Mouse (Mus musculus) ES-E14 (cell line): Measurements from ENCODE around the gene Phlpp1. TPM values are rescaled to one million over a fixed set of nuclear protein-coding genes. Genes with fewer than 3 reads are reported as not detected.

ENCODE experiments used
- DNase-seq: peaks from one replicate; pipeline ENCODE4 v3.0.0-alpha.2; 2013; ENCODE audit warnings: low read depth, low spot score
- H3K27ac ChIP-seq: 2 replicates; pipeline ENCODE4 v1.5.1; 2012; ENCODE audit warnings: low read depth, mild to moderate bottlenecking, low read length, moderate library complexity, mixed read lengths; ENCODE audit not compliant: poor library complexity, insufficient read depth, severe bottlenecking
- H3K36me3 ChIP-seq: 2 replicates; pipeline ENCODE4 v1.6.1; 2012; ENCODE audit warnings: mild to moderate bottlenecking, low read length, moderate library complexity, mixed read lengths; ENCODE audit not compliant: control insufficient read depth, poor library complexity, insufficient read depth, severe bottlenecking
- H3K4me1 ChIP-seq, 2 experiments: fragments of 150-350 bp in 1 of 2; sonication (generic) in 1 of 2; 2 replicates each; pipeline ENCODE4 v1.6.1; 2012; ENCODE audit warnings: low read length in 2 of 2, mild to moderate bottlenecking in 1 of 2, mixed read lengths in 1 of 2; ENCODE audit not compliant: control insufficient read depth in 2 of 2, insufficient read depth in 2 of 2, poor library complexity in 1 of 2
- H3K4me3 ChIP-seq, 2 experiments: fragments of 150-350 bp in 1 of 2; sonication (generic) in 1 of 2; 2 replicates each; pipeline ENCODE4 v1.5.1; 2012; ENCODE audit warnings: low read length in 2 of 2, low read depth in 1 of 2, mild to moderate bottlenecking in 1 of 2, mixed read lengths in 1 of 2; ENCODE audit not compliant: insufficient read depth in 1 of 2, poor library complexity in 1 of 2, severe bottlenecking in 1 of 2
- H3K9ac ChIP-seq: 2 replicates; pipeline ENCODE4 v1.6.1; 2012; ENCODE audit warnings: low read depth, mild to moderate bottlenecking, low read length, mixed read lengths; ENCODE audit not compliant: poor library complexity, insufficient read depth, severe bottlenecking
- H3K9me3 ChIP-seq: fragments of 150-350 bp; sonication (generic); 2 replicates; pipeline ENCODE4 v1.6.1; 2012; ENCODE audit warnings: low read depth, mild to moderate bottlenecking, low read length; ENCODE audit not compliant: control insufficient read depth, insufficient read depth
- CHD2 ChIP-seq: IDR thresholded peaks from 2 replicates; pipeline ENCODE4 v1.6.1; 2014; ENCODE audit warnings: mild to moderate bottlenecking, low read depth, low read length, inconsistent platforms
- HCFC1 ChIP-seq: IDR thresholded peaks from 2 replicates; pipeline ENCODE4 v1.6.1; 2012; ENCODE audit warnings: low read length, inconsistent platforms, borderline replicate concordance; ENCODE audit not compliant: insufficient read depth
- MAFK ChIP-seq: IDR thresholded peaks from 2 replicates; pipeline ENCODE4 v1.6.1; 2014; ENCODE audit warnings: mild to moderate bottlenecking, low read depth, low read length, inconsistent platforms; ENCODE audit not compliant: insufficient read depth
- ZC3H11A ChIP-seq: IDR thresholded peaks from 2 replicates; pipeline ENCODE4 v1.6.1; 2012; ENCODE audit warnings: low read depth, mild to moderate bottlenecking, inconsistent platforms, low read length, borderline replicate concordance
- ZNF384 ChIP-seq: IDR thresholded peaks from 2 replicates; pipeline ENCODE4 v1.6.1; 2012; ENCODE audit warnings: low read depth, low read length, inconsistent platforms
- in situ Hi-C, 2 experiments: fragments of 600-800 bp; cut with MboI; formaldehyde crosslinking; loops; one replicate each; pipeline ENCODE4 v1.15.1; 2025; ENCODE audit warnings: low sequenced_read_pairs in 2 of 2, inconsistent platforms in 1 of 2; ENCODE audit not compliant: unreplicated experiment in 2 of 2
- total RNA-seq: library from RNA; depleted of rRNA; stranded (reverse); fragments of 300-350 nt; gene quantifications from 2 replicates; pipeline ENCODE4 v1.2.3, GENCODE M21; 2012; rRNA removed

The Phlpp1 gene
- 4.5 and 5.8 TPM in 2 replicates for total RNA-seq

- H3K36me3 ChIP-seq: no peaks in the 10 kb centered on the region
- no peak within 1 kb of the TSS for H3K27ac ChIP-seq
- in situ Hi-C loops: loop anchor here in 1 of 2 experiments (25.0 kb wide), 1 partner anchor 216 kb away; no protein-coding TSS in a partner anchor
- peak; percentile 99 for DNase-seq
- H3K9me3 ChIP-seq: no peaks in the 10 kb centered on the region
- H3K4me3 ChIP-seq: peak within 1 kb of the TSS; percentile 90 to 92
- peaks cover 0 to 5% of the 10 kb centered on the region in 2 experiments; a peak in 1 of 4 replicates for H3K4me1 ChIP-seq
- peak within 1 kb of the TSS; percentile 92 for H3K9ac ChIP-seq
- TF ChIP-seq HCFC1 (peak; percentile 98), CHD2 (no peak), MAFK (peak; percentile 47; the same call in 1 of the 2 replicates), ZC3H11A (no peak)
These were observed at the start of gene Phlpp1 for GRCm38 (mm10) chr1:106171241-106172220. Gene Phlpp1, plus strand, starts transcription at chr1:106171752.

GRCm38 (mm10) chr1:106126601-106127000 is 45.0 kb upstream of the Phlpp1 start:
- H3K27ac ChIP-seq: no peak overlapping the region
- TF ChIP-seq ZNF384 (no peak), ZC3H11A (no peak), MAFK (no peak), HCFC1 (no peak), CHD2 (no peak)
- no peaks in the 10 kb centered on the region for H3K4me1 ChIP-seq
- in situ Hi-C loops: no loop called here
- no peak overlapping the region for H3K4me3 ChIP-seq
- H3K36me3 ChIP-seq: no peaks in the 10 kb centered on the region
- DNase-seq: no peak
- no peaks in the 10 kb centered on the region for H3K9me3 ChIP-seq
- no peak overlapping the region for H3K9ac ChIP-seq

- H3K9me3 ChIP-seq: no peaks in the 10 kb centered on the region
- no peaks in the 10 kb centered on the region for H3K36me3 ChIP-seq
- no peak overlapping the region for H3K4me3 ChIP-seq
- no peak for TF ChIP-seq HCFC1
- TF ChIP-seq ZNF384: no peak
- TF ChIP-seq CHD2: no peak
- TF ChIP-seq MAFK: no peak
- no peak for TF ChIP-seq ZC3H11A
- in situ Hi-C loops: no loop called here
- H3K4me1 ChIP-seq: no peaks in the 10 kb centered on the region
- no peak for DNase-seq
- H3K9ac ChIP-seq: no peak overlapping the region
- H3K27ac ChIP-seq: no peak overlapping the region
These were observed 39.7 kb upstream of the Phlpp1 start for GRCm38 (mm10) chr1:106131697-106132349.

GRCm38 (mm10) chr1:106132350-106132700 is 39.2 kb upstream of the Phlpp1 start:
- DNase-seq: no peak
- H3K27ac ChIP-seq: no peak overlapping the region
- no peaks in the 10 kb centered on the region for H3K4me1 ChIP-seq
- no peak overlapping the region for H3K9ac ChIP-seq
- H3K4me3 ChIP-seq: no peak overlapping the region
- no peaks in the 10 kb centered on the region for H3K36me3 ChIP-seq
- no peaks in the 10 kb centered on the region for H3K9me3 ChIP-seq
- no peak for TF ChIP-seq MAFK
- TF ChIP-seq HCFC1: no peak
- no peak for TF ChIP-seq ZC3H11A
- TF ChIP-seq CHD2: no peak
- no peak for TF ChIP-seq ZNF384
- in situ Hi-C loops: no loop called here
